Mouse (Mus musculus) ovary, postnatal 10 days (tissue): ENCODE results near the gene Zfp266.
A peak's percentile ranks its signal among the peaks of the same experiment; 100 is the strongest.
"Not testable (repeated sequence)": the region's sequence is repeated elsewhere in the genome, so short reads cannot be mapped to it uniquely, and the experiment has no call there.

Experiments
- DNase-seq: peaks from one replicate; pipeline ENCODE4 v3.0.0; 2022; ENCODE audit warnings: low spot score

The Zfp266 gene

GRCm38 (mm10) chr9:20521306-20521957 is at the start of gene Zfp266:
Zfp266 (minus strand) TSS chr9:20521417.
- DNase-seq = peak; percentile 93

DNA sequence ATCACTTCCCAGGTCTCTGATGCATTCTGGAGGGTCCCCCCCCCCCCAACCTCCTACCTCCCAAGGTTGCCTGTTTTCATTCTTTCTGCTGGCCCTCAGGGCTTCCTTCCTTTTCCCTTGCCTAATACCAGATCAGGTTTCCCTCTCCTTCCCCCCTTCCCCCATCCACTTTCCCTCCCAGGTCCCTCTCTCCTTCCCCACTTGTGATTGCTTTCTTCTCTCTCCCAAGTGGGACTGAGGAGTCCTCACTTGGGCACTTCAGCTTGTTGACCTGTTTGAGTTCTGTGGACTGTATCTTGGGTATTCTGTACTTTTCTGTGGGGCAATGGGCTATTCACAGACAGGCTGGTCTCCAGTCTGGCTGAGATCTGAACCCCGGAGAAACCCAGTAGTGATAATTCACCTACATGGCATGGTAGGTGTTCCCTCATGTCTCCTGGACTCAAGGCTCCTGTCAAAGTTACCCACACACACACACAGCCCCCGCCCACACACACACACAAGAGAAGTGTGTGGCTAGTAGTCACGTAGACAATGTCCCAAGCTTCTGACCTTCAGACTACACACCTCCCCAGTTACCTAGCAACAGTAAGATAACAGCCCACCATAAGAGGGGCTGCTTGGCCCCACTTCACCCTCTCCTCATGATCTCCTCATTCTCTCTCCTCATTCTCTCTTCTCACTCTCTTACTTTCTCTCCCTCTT is 44.3 kb upstream of the Zfp266 start:
- not testable (repeated sequence) for DNase-seq

- no peak for DNase-seq
These were observed 41.0 kb upstream of the Zfp266 start for GRCm38 (mm10) chr9:20562177-20562576.

DNA sequence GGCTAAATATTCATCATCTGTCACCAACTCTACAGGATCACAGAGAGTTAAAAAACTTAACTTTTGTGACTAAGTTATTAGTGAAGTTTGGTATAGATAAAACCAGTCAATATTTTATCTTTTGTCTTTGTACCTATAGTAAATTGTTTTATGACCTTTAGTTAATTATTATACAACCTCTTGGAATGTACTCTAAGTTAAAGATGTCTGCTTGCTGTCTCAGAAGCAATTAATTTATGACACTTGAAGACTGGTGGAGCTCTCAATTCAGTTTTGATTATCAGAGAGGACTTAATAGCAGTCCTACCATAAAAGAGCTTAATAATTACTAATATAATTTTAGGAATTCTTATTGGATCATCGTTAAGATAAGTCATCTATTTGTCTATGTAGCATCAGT is 31.5 kb upstream of the Zfp266 start:
- no peak for DNase-seq

GRCm38 (mm10) chr9:20551781-20552275 is 30.6 kb upstream of the Zfp266 start:
- no peak for DNase-seq

- no peak for DNase-seq
These were observed 23.9 kb upstream of the Zfp266 start for GRCm38 (mm10) chr9:20545151-20545550.

DNA sequence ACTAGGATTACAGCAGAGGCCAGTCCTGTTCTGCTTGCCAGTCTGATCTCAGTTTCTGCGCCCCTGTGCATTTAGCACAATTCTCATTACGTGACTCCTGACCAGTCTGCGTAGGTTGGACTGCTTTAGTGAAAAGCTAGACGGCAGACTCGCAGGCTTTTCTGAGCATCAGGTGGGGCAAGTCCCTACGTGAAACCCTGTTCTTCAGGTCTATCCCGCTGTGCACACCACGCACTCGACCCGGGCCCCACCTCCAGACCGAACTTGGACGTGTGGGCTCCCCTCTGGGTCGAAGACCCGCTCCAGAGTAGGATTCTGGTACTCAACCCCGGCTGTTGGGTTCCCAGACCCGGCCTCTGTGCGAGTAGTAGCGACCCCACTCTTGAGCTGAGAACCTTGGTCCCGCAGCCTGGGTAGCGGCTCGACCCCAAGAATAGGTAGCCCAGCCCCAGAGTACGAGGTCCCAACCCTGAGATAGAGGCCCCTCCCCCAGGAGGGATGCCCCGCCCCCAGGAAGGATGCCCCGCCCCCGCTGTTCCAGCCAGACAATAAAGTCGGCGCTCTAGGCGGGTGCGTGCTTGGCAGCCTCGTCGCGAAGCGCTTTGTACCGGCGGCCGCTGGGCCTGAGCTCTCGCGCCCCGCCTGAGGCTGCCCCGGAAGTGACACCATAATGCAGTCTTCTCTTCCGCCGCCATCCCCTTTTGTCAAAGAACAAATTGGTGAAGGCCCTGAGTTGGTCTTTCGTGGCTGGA is 23.0 kb upstream of the Zfp266 start:
- DNase-seq = peak; percentile 74

GRCm38 (mm10) chr9:20543496-20543895 is 22.3 kb upstream of the Zfp266 start:
- DNase-seq = no peak

- no peak for DNase-seq
These were observed 15.4 kb upstream of the Zfp266 start for GRCm38 (mm10) chr9:20536598-20536997.

GRCm38 (mm10) chr9:20534326-20534926 is 13.2 kb upstream of the Zfp266 start:
- no peak for DNase-seq

DNA sequence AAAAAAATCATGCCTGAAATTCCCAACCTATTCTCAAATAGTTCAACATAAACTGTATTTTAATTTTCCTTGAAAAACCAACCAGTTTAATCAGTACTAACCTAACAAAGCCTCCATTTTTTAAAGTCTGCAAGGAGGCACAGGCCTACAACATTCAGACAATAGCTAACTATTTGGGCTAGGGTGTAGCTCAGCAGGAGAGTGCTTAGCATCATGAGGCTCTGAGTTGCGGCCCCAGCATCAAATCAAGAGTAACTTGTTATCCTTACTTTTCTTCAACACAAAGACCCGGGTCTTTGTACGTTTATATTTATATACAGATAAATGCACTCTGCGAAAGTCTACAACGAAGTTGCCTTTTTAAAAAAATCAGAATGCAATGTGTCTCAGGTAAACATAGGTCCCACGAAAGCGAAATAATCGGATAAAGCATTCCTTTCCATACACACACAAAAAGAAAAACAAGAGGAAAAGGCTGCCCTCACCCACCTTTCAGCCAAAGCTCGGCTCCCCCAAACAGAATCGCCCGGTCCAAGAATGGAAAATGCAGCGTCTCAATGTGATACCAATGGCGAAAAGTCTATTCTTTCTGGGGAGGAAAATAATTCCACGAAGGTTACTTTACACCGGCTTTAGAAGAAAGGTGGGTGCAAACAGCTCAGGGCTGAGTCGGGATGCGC is 546 bp downstream of the Zfp266 start:
- no peak for DNase-seq

DNA sequence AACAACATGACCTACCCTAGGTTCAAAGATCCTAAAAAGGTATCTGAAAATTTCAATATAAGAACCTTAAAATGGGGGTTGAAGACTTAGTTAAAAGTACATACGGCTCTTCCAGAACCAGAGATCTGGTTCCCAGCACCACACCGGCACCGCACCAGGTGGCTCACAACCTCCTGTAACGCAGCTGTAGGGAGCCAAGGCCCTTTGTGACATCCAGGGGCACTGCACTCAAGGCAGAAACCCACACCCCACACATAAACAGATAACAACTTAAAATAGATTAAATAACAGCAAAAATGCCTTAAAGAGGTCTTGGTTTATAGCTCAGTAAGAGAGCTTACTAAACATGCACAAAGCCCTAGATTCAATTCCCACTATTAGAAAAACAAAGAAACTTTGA is 1.3 kb downstream of the Zfp266 start:
- no peak for DNase-seq

GRCm38 (mm10) chr9:20518708-20519107 is 2.5 kb downstream of the Zfp266 start:
- DNase-seq = no peak

DNA sequence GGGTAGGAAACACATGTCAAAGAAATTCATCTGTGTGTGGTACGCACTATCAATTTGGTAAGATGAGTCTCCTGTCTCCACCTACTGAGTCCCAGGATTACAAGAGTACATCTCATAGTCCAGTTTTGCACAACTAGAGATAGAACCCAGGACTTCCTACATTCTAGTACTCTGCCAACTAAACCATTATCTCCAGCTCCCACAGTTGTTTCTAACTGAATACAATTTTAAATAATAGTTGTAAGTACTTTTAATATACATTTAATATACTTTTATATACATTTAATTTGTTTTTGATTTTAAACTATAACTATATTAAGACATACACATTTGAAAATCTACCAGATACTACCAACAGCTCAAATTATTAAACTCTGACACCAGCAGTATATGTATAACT is 3.5 kb downstream of the Zfp266 start:
- no peak for DNase-seq

GRCm38 (mm10) chr9:20514016-20514415 is 7.2 kb downstream of the Zfp266 start:
- DNase-seq = no peak

DNA sequence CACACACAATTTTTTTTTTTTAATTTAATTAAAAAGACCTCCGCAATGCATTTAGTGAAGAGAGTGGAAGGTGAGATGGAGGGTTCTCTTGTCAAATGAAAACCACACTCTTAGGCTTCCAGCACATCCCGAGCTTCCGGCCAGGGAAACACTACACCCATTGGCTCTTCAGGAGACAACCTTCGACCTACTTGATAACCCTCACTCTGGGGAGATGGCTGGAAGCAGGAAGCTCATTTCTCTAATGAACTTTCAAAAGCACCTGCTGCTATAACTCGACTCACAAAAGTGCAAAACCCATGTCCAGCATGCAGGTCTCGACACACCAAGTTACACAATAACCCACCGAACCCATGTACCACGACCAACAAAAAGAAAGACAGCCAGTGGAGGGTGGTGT is 8.5 kb downstream of the Zfp266 start:
- no peak for DNase-seq

GRCm38 (mm10) chr9:20511645-20512044 is 9.6 kb downstream of the Zfp266 start:
- no peak for DNase-seq

DNA sequence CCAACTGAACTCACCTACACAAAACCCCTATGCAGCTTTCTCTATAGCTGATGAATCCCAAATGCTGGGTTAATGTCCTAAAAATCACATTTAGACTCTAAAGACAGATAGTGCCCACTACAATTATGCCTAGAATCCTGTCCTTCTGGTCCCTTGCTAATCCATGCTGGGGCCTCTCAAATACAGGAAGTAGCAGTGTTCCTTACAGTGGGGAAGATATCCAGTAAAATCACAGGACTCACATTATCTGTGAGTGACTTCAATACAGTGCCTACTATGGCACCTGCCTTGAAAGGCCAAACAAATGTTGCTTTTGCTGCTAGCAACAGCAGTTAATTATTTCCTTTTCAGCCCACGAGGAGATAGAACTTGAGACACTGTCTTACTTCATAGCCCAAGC is 10.9 kb downstream of the Zfp266 start:
- no peak for DNase-seq

GRCm38 (mm10) chr9:20509676-20510075 is 11.5 kb downstream of the Zfp266 start:
- no peak for DNase-seq

DNA sequence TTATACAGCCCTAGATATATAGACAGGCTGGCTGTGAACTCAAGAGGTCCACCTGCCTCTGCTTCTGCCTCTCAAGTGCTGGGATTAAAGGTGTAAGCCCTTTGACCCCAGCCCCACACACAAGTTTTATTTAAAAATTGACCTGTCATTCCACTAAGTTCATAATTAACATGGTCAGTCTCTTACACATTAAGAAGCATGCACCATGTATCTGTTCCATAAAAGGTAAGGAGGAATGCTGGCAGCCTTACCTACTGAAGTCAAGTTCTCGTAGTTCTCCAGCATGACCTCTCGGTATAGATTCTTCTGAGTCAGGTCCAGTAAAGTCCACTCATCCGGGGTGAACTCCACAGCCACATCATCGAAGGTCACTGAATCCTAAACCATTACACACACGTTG is 16.4 kb downstream of the Zfp266 start:
- no peak for DNase-seq

DNA sequence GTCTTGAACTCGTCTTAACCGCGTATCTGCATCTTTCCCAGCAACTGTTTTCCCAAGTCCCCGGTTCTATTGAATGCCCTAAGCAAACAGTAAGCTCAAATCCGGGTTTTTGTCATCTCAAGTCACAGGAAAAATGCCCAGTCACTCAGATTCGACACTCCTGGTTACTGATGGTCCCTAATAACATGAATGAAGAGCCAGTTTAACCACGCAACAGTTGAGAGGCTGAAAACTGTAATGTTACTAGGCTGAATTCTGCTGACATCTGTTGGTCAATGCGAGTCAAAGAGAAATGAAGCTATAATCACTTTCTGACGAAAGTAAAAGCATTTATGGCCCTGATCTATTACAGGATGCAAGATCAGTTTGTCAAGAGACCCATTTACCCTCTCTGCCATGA is 27.9 kb downstream of the Zfp266 start:
- DNase-seq = no peak
